Mouse (Mus musculus) ES-Bruce4 (cell line): ENCODE data around the gene Plekha8. TPM values are rescaled to one million over a fixed set of nuclear protein-coding genes. Genes with fewer than 3 reads are reported as not detected.

Source experiments
- H3K27ac ChIP-seq: 2 replicates; pipeline ENCODE4 v1.5.1; 2012; ENCODE audit warnings: low read length, inconsistent platforms; ENCODE audit not compliant: insufficient read depth
- H3K27me3 ChIP-seq: 2 replicates; pipeline ENCODE4 v1.6.1; 2012; ENCODE audit warnings: mild to moderate bottlenecking, low read length, inconsistent platforms; ENCODE audit not compliant: control insufficient read depth, poor library complexity, insufficient read depth, severe bottlenecking
- H3K36me3 ChIP-seq: 2 replicates; pipeline ENCODE4 v1.6.1; 2012; ENCODE audit warnings: inconsistent platforms, mild to moderate bottlenecking, low read length, moderate library complexity; ENCODE audit not compliant: control insufficient read depth, poor library complexity, insufficient read depth, severe bottlenecking
- H3K4me1 ChIP-seq: one replicate; pipeline ENCODE4 v1.8.1; 2011; ENCODE audit warnings: low read length; ENCODE audit not compliant: control insufficient read depth, insufficient read depth
- H3K4me3 ChIP-seq: 2 replicates; pipeline ENCODE4 v1.5.1; 2011; ENCODE audit warnings: low read depth, mild to moderate bottlenecking, low read length
- H3K9ac ChIP-seq: 2 replicates; pipeline ENCODE4 v1.6.1; 2012; ENCODE audit warnings: low read depth, mild to moderate bottlenecking, inconsistent platforms; ENCODE audit not compliant: poor library complexity, severe bottlenecking
- H3K9me3 ChIP-seq: replicated peaks from 2 replicates; pipeline ENCODE4 v1.6.1; 2012; ENCODE audit warnings: mild to moderate bottlenecking, low read length, inconsistent platforms; ENCODE audit not compliant: control insufficient read depth, poor library complexity, insufficient read depth, severe bottlenecking
- CTCF ChIP-seq: IDR thresholded peaks from one replicate; pipeline ENCODE4 v1.8.1; 2011; ENCODE audit warnings: low read depth, low read length
- EP300 ChIP-seq: IDR thresholded peaks from 2 replicates; pipeline ENCODE4 v1.6.1; 2011; ENCODE audit warnings: low read depth, low read length; ENCODE audit not compliant: insufficient read depth
- POLR2A ChIP-seq: IDR thresholded peaks from one replicate; pipeline ENCODE4 v1.8.1; 2011; ENCODE audit warnings: low read length; ENCODE audit not compliant: insufficient read depth
- polyA plus RNA-seq: library from polyadenylated mRNA; stranded (reverse); fragments of >200 nt; gene quantifications from 2 replicates; pipeline ENCODE4 v1.2.4, GENCODE M21; 2011; ENCODE audit warnings: low read depth; ENCODE audit not compliant: missing spikeins, insufficient read depth, insufficient read length

The Plekha8 gene
- polyA plus RNA-seq, 1 experiment: 15.0 TPM

DNA sequence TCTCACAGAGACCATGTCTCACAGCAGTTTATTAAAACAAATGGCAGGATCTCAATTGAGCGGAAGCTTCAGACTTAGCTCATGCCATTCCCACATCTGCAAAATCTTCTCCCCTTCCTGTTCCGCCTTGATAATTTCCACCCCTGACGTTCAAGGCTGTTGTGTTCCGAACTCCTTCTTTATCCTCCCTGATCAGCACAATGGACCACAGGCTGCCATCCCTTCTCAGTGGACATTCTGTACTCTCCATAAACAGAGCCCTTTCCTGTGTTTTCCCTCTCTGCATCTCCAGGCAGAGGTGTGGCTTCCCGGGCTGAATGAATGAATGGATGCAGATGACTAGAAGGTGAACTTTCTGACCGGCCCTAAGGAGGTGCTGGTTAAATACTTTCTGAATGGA, 3.1 kb upstream of the Plekha8 start:
- Histone ChIP-seq H3K27me3 (no peaks in the 10 kb centered on the region), H3K9me3 (no peaks in the 10 kb centered on the region), H3K27ac (no peak overlapping the region), H3K4me3 (no peak overlapping the region), H3K4me1 (no peaks in the 10 kb centered on the region), H3K9ac (no peak overlapping the region), H3K36me3 (no peaks in the 10 kb centered on the region)
- TF ChIP-seq EP300: no peak
- TF ChIP-seq CTCF: no peak
- TF ChIP-seq POLR2A: no peak

- Histone ChIP-seq H3K9me3 (no peaks in the 10 kb centered on the region), H3K9ac (peak overlapping the region; percentile 62), H3K27ac (no peak overlapping the region), H3K36me3 (no peaks in the 10 kb centered on the region), H3K4me1 (no peaks in the 10 kb centered on the region), H3K4me3 (peak overlapping the region; percentile 98), H3K27me3 (no peaks in the 10 kb centered on the region)
- TF ChIP-seq CTCF: no peak
- TF ChIP-seq EP300: no peak
- TF ChIP-seq POLR2A: no peak
Observed at GRCm38 (mm10) chr6:54592938-54593535, 1.9 kb upstream of the Plekha8 start.

- no peaks in the 10 kb centered on the region for H3K4me1 ChIP-seq
- TF ChIP-seq EP300: no peak
- TF ChIP-seq POLR2A: no peak
- TF ChIP-seq CTCF: no peak
- H3K36me3 ChIP-seq: no peaks in the 10 kb centered on the region
- no peaks in the 10 kb centered on the region for H3K9me3 ChIP-seq
- no peak overlapping the region for H3K27ac ChIP-seq
- peak overlapping the region; percentile 62; the same call in 1 of the 2 replicates for H3K9ac ChIP-seq
- H3K4me3 ChIP-seq: no peak overlapping the region
- H3K27me3 ChIP-seq: no peaks in the 10 kb centered on the region
Observed at GRCm38 (mm10) chr6:54593766-54594468, 994 bp upstream of the Plekha8 start.

GRCm38 (mm10) chr6:54595330-54595878, 493 bp downstream of the Plekha8 start:
- no peak for TF ChIP-seq EP300
- TF ChIP-seq POLR2A: no peak
- TF ChIP-seq CTCF: no peak
- peak overlapping the region; percentile 86 for H3K4me3 ChIP-seq
- no peak overlapping the region for H3K27ac ChIP-seq
- no peaks in the 10 kb centered on the region for H3K36me3 ChIP-seq
- no peaks in the 10 kb centered on the region for H3K27me3 ChIP-seq
- H3K4me1 ChIP-seq: no peaks in the 10 kb centered on the region
- no peaks in the 10 kb centered on the region for H3K9me3 ChIP-seq
- H3K9ac ChIP-seq: peak overlapping the region; percentile 89

GRCm38 (mm10) chr6:54597208-54597607, 2.3 kb downstream of the Plekha8 start, which contains the start of gene Fkbp14:
Gene Fkbp14 (minus strand): TSS chr6:54597308.
- Histone ChIP-seq H3K27me3 (no peaks in the 10 kb centered on the region), H3K9me3 (no peaks in the 10 kb centered on the region), H3K36me3 (no peaks in the 10 kb centered on the region), H3K4me3 (no peak within 1 kb of the TSS), H3K9ac (no peak within 1 kb of the TSS), H3K4me1 (no peaks in the 10 kb centered on the region), H3K27ac (no peak within 1 kb of the TSS)
- TF ChIP-seq POLR2A (no peak), CTCF (no peak), EP300 (no peak)

GRCm38 (mm10) chr6:54597711-54598110, 2.8 kb downstream of the Plekha8 start:
- H3K4me1 ChIP-seq: no peaks in the 10 kb centered on the region
- no peaks in the 10 kb centered on the region for H3K36me3 ChIP-seq
- no peaks in the 10 kb centered on the region for H3K27me3 ChIP-seq
- H3K27ac ChIP-seq: no peak overlapping the region
- H3K9me3 ChIP-seq: no peaks in the 10 kb centered on the region
- H3K4me3 ChIP-seq: no peak overlapping the region
- TF ChIP-seq EP300 (no peak), CTCF (no peak), POLR2A (no peak)
- no peak overlapping the region for H3K9ac ChIP-seq
